Mouse (Mus musculus): ENCODE measurements around the gene Frmd7. TPM values are rescaled to one million over a fixed set of nuclear protein-coding genes. Genes with fewer than 3 reads are reported as not detected.

The Frmd7 gene
- polyA plus RNA-seq, 1 experiment from 2014 or later, result not detected

GRCm38 (mm10) chrX:50909915-50910314 is 32.6 kb downstream of the Frmd7 start:
- Histone ChIP-seq H3K27ac (ENCODE audit: low read depth, low read length) (no peak overlapping the region), H3K36me3 (ENCODE audit: control insufficient read depth, insufficient read depth, low read length) (no peaks in the 10 kb centered on the region), H3K4me1 (ENCODE audit: control insufficient read depth, insufficient read depth, low read length) (no peaks in the 10 kb centered on the region), H3K9me3 (ENCODE audit: control insufficient read depth, low read length) (no peaks in the 10 kb centered on the region), H3K4me3 (ENCODE audit: low read depth, low read length) (no peak overlapping the region), H3K4me2 (ENCODE audit: low read depth) (no peak overlapping the region), H3K9ac (ENCODE audit: low read length) (no peak overlapping the region), H3K27me3 (ENCODE audit: control insufficient read depth, insufficient read depth, low read length) (no peaks in the 10 kb centered on the region)
- ATAC-seq (ENCODE audit: insufficient read depth, low FRiP score, low TSS enrichment) (no peak), DNase-seq (ENCODE audit: low spot score) (no peak)
- 88% methylated on average over 5 of the region's 5 CpGs for WGBS

- Histone ChIP-seq H3K9me3 (ENCODE audit: control insufficient read depth, low read length) (no peaks in the 10 kb centered on the region), H3K9ac (ENCODE audit: low read length) (no peak overlapping the region), H3K4me1 (ENCODE audit: control insufficient read depth, insufficient read depth, low read length) (no peaks in the 10 kb centered on the region), H3K4me3 (ENCODE audit: low read depth, low read length) (no peak overlapping the region), H3K4me2 (ENCODE audit: low read depth) (no peak overlapping the region), H3K27ac (ENCODE audit: low read depth, low read length) (no peak overlapping the region), H3K27me3 (ENCODE audit: control insufficient read depth, insufficient read depth, low read length) (no peaks in the 10 kb centered on the region), H3K36me3 (ENCODE audit: control insufficient read depth, insufficient read depth, low read length) (no peaks in the 10 kb centered on the region)
- no peak for DNase-seq (ENCODE audit: low spot score)
- WGBS, result 85% methylated on average over 3 of the region's 3 CpGs
- ATAC-seq (ENCODE audit: insufficient read depth, low FRiP score, low TSS enrichment), result no peak
Observed at GRCm38 (mm10) chrX:50903497-50903896, 39.0 kb downstream of the Frmd7 start.

- no peaks in the 10 kb centered on the region for H3K36me3 ChIP-seq (ENCODE audit: control insufficient read depth, insufficient read depth, low read length)
- no peaks in the 10 kb centered on the region for H3K9me3 ChIP-seq (ENCODE audit: control insufficient read depth, low read length)
- no peaks in the 10 kb centered on the region for H3K27me3 ChIP-seq (ENCODE audit: control insufficient read depth, insufficient read depth, low read length)
- ATAC-seq (ENCODE audit: insufficient read depth, low FRiP score, low TSS enrichment) (no peak), DNase-seq (ENCODE audit: low spot score) (no peak)
- 74% methylated on average over 2 of the region's 2 CpGs for WGBS
- no peaks in the 10 kb centered on the region for H3K4me1 ChIP-seq (ENCODE audit: control insufficient read depth, insufficient read depth, low read length)
- H3K4me2 ChIP-seq (ENCODE audit: low read depth), result no peak overlapping the region
- H3K4me3 ChIP-seq (ENCODE audit: low read depth, low read length), result no peak overlapping the region
- no peak overlapping the region for H3K27ac ChIP-seq (ENCODE audit: low read depth, low read length)
- H3K9ac ChIP-seq (ENCODE audit: low read length), result no peak overlapping the region
Observed at GRCm38 (mm10) chrX:50887999-50888398, 54.5 kb downstream of the Frmd7 start.

- no peaks in the 10 kb centered on the region for H3K36me3 ChIP-seq (ENCODE audit: control insufficient read depth, insufficient read depth, low read length)
- H3K9ac ChIP-seq (ENCODE audit: low read length), result no peak overlapping the region
- H3K27ac ChIP-seq (ENCODE audit: low read depth, low read length), result no peak overlapping the region
- H3K27me3 ChIP-seq (ENCODE audit: control insufficient read depth, insufficient read depth, low read length), result no peaks in the 10 kb centered on the region
- ATAC-seq (ENCODE audit: insufficient read depth, low FRiP score, low TSS enrichment), result no peak
- no peaks in the 10 kb centered on the region for H3K4me1 ChIP-seq (ENCODE audit: control insufficient read depth, insufficient read depth, low read length)
- no peaks in the 10 kb centered on the region for H3K9me3 ChIP-seq (ENCODE audit: control insufficient read depth, low read length)
- 85% methylated on average over 6 of the region's 6 CpGs for WGBS
- no peak for DNase-seq (ENCODE audit: low spot score)
- no peak overlapping the region for H3K4me3 ChIP-seq (ENCODE audit: low read depth, low read length)
- no peak overlapping the region for H3K4me2 ChIP-seq (ENCODE audit: low read depth)
Observed at GRCm38 (mm10) chrX:50874246-50875002, 68.1 kb downstream of the Frmd7 start.

GRCm38 (mm10) chrX:50864734-50865133 is 77.8 kb downstream of the Frmd7 start:
- DNase-seq (ENCODE audit: low spot score), result no peak
- 87% methylated on average over 5 of the region's 5 CpGs for WGBS
- H3K9ac ChIP-seq (ENCODE audit: low read length), result no peak overlapping the region
- H3K27ac ChIP-seq (ENCODE audit: low read depth, low read length), result no peak overlapping the region
- no peaks in the 10 kb centered on the region for H3K36me3 ChIP-seq (ENCODE audit: control insufficient read depth, insufficient read depth, low read length)
- no peaks in the 10 kb centered on the region for H3K9me3 ChIP-seq (ENCODE audit: control insufficient read depth, low read length)
- H3K4me2 ChIP-seq (ENCODE audit: low read depth), result no peak overlapping the region
- ATAC-seq (ENCODE audit: insufficient read depth, low FRiP score, low TSS enrichment), result no peak
- H3K4me1 ChIP-seq (ENCODE audit: control insufficient read depth, insufficient read depth, low read length), result no peaks in the 10 kb centered on the region
- H3K27me3 ChIP-seq (ENCODE audit: control insufficient read depth, insufficient read depth, low read length), result no peaks in the 10 kb centered on the region
- H3K4me3 ChIP-seq (ENCODE audit: low read depth, low read length), result no peak overlapping the region

- Histone ChIP-seq H3K36me3 (ENCODE audit: control insufficient read depth, insufficient read depth, low read length) (no peaks in the 10 kb centered on the region), H3K9me3 (ENCODE audit: control insufficient read depth, low read length) (no peaks in the 10 kb centered on the region), H3K27ac (ENCODE audit: low read depth, low read length) (no peak overlapping the region), H3K4me2 (ENCODE audit: low read depth) (no peak overlapping the region), H3K4me3 (ENCODE audit: low read depth, low read length) (no peak overlapping the region), H3K27me3 (ENCODE audit: control insufficient read depth, insufficient read depth, low read length) (no peaks in the 10 kb centered on the region), H3K4me1 (ENCODE audit: control insufficient read depth, insufficient read depth, low read length) (no peaks in the 10 kb centered on the region), H3K9ac (ENCODE audit: low read length) (no peak overlapping the region)
- ATAC-seq (ENCODE audit: insufficient read depth, low FRiP score, low TSS enrichment) (no peak), DNase-seq (ENCODE audit: low spot score) (no peak)
- WGBS, result 60% methylated on average over 2 of the region's 2 CpGs
Observed at GRCm38 (mm10) chrX:50863771-50864170, 78.7 kb downstream of the Frmd7 start.

GRCm38 (mm10) chrX:50850428-50851184 is 91.9 kb downstream of the Frmd7 start:
- WGBS, result 88% methylated on average over 6 of the region's 6 CpGs
- no peak for ATAC-seq (ENCODE audit: insufficient read depth, low FRiP score, low TSS enrichment)

More at GRCm38 (mm10) chrX:50850428-50851184, 91.9 kb downstream of the Frmd7 start:
- H3K4me3 ChIP-seq (ENCODE audit: low read depth, low read length), result no peak overlapping the region
- H3K36me3 ChIP-seq (ENCODE audit: control insufficient read depth, insufficient read depth, low read length), result no peaks in the 10 kb centered on the region
- H3K27me3 ChIP-seq (ENCODE audit: control insufficient read depth, insufficient read depth, low read length), result no peaks in the 10 kb centered on the region
- H3K9ac ChIP-seq (ENCODE audit: low read length), result no peak overlapping the region
- no peaks in the 10 kb centered on the region for H3K4me1 ChIP-seq (ENCODE audit: control insufficient read depth, insufficient read depth, low read length)
- H3K27ac ChIP-seq (ENCODE audit: low read depth, low read length), result no peak overlapping the region
- DNase-seq (ENCODE audit: low spot score), result no peak
- H3K4me2 ChIP-seq (ENCODE audit: low read depth), result no peak overlapping the region
- no peaks in the 10 kb centered on the region for H3K9me3 ChIP-seq (ENCODE audit: control insufficient read depth, low read length)

All from neural tube, embryonic 11.5 days (tissue).